Mouse (Mus musculus) heart, adult 11 months (tissue): ENCODE results near the gene Cinp.

Source experiments
- DNase-seq: peaks from one replicate; pipeline ENCODE4 v3.0.0; 2022

The Cinp gene

GRCm38 (mm10) chr12:110830293-110831024 is 58.5 kb downstream of the Cinp start:
- DNase-seq: no peak

- no peak for DNase-seq
These were observed 60.0 kb downstream of the Cinp start for GRCm38 (mm10) chr12:110828908-110829307.
